Mouse (Mus musculus): ENCODE data around the gene Rab40b.

Rab40b gene

DNA sequence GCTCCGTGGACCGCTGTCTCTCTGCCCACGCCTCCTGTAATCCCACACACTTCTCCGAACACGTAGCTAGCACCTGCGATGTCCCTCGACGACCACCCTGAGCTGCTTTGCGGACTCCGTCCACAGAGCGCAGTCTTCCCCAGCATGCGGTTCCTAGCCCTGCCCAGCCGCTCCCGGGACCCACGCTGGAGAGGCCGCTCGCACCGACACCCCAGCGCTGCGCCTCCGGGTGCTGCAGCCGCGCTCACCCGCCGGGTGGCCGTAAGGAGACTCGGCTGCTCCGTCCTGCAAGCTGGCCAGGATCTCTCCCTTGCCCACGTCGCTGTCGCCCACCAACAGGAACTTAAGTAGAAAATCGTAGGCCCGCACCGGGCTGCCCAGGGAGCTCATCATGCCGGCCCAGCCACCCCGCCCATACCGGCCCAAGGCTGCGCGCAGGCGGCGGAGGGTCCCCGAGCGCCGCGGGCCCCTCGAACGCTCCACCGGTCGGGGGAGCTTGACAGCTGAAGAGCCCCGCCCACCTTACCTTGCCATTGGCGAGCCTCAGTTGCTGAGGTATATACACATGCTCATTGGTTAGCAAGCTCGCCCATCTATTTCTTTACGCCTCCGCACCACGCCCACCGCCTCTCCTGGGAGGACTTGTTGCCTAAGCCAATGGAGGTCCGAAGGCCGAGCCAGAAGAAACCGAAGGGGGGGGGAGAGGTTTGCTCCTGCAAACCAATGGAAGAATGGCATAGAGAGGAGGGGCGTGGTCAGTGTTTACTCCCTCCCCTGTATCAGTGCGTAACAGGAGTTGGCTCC is at the start of gene Rab40b:
Rab40b (minus strand) TSS at position 502 of the 804 bp plus-strand sequence.
- no peak for DNase-seq (ENCODE audit: low read depth)

GRCm38 (mm10) chr11:121437236-121437635 is 49.2 kb upstream of the Rab40b start:
- DNase-seq (ENCODE audit: low read depth) = no peak

DNA sequence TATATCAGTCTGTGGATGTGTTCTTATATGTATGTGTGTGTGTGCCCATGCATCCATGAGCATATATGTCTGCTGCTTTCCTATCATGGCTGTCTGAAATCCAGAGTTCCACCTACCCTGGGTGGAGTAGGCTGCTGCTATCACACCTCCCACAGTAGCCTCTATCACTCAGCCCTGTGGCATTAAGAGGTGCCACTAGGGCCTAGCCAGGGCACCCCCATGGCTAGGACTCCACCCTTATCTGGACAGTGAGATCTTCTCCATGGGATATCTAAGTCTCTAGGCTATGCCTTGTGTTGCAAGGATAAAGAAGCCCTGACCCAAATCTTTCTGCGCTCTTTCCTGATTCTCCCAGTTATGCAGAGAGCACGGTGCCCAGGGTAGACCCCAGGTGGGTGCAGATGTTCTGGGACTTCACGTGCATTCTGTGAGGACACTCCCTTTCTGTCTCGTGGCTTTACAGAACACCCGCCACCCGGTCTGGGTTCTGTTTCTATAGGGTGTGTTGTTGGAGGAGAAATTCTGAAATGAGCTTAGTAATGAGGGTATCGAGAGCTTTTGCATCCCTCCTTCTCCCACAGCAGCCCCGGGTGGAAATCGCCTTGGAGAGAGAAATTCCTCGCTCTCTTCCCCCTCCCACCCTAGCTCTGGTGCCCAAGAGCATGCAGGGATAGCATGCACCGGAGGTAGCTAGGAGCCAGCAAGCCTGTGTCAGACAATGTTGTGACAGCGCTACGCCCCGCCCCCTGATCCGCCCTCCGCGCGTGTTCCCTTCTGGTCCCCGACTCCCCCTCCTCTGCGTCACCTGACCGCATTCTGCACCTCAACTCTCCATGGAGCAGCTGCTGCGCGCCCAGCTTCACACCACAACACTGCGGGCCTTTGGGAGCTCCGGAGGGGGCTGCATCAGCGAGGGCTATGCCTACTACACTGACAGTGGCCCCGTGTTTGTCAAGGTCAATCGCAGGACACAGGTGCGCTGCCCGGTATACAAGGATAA is 46.4 kb upstream of the Rab40b start, which contains the start of gene Fn3k:
Fn3k (plus strand) TSS at position 758 of the 1,000 bp plus-strand sequence.
- peak; percentile 84 for DNase-seq (ENCODE audit: low read depth)

- no peak for DNase-seq (ENCODE audit: low read depth)
Observed at GRCm38 (mm10) chr11:121433397-121433796, 45.3 kb upstream of the Rab40b start.

GRCm38 (mm10) chr11:121421553-121422173 is 33.6 kb upstream of the Rab40b start:
- DNase-seq (ENCODE audit: low read depth) = peak; percentile 49

DNA sequence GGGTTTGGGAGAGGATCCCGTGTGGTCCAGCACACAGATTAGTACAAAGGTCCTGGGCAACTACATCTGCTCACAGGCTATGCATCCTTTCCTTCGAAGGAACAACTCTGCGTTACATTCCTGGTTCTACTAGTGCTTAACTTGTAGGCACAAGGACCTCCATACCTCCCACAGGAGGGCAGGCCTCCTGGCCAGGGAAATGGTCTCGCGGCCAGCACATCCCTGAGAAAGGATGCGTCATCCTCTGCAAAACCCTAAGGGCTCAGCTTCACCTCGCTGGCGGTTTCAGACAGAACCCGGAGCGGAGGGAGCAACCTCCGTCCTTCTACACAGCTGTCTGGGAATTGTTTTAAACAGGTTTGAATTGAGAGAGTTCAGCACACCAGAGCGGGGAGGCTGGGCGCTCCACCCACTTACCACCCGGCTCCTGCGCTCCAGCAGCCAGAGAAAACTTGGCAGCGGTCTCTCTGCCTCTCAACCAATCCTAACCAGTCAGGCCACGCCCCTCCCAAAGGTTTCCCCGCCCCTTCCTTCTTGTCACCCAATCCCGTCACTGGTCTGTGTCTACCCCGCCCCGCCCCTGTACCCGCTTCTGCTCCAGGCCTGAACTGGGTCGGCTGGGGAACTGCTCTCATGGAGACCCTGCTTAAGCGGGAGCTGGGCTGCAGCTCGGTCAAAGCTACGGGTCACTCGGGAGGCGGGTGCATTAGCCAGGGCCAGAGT is 32.9 kb upstream of the Rab40b start, which contains the start of gene Fn3krp:
Fn3krp (plus strand) TSS at position 572 of the 723 bp plus-strand sequence.
- DNase-seq (ENCODE audit: low read depth) = peak; percentile 98

DNA sequence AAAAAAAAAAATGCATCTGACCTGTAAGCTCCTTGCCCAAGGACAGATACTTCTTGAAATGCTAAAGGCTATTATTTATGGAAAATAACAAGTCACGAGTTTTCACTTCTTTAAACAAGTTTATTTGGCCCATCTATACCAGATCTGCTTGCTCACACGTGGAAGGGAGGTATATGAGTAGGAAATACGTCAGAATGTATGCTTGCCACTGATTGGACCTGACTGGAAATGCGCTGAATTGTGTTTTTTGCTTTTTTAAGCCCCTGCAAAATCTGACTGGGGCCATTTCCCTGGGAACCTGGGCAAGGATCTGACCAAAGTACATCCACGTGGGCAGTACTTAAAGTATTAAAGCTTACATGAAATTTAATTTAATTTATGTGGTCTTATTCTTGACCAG is 32.3 kb upstream of the Rab40b start:
- DNase-seq (ENCODE audit: low read depth) = peak; percentile 20

DNA sequence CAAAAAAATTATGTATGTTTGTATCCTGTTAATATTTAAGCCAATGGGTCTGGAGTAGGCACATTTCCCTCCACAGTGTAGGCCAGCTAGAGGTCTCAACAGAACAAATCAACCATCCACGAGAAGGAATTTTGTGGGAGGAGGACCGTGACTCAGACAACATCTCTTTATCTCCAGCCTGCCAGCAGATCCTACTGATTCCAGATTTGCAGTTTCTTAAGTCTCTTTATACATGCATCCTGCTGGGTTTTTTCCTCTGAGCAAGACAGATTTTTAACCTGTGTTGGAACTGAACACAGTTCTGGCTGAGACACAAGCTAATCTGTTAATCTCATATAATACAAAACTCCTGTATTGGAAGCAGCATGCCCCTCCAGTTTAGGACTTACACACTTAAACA is 30.9 kb upstream of the Rab40b start:
- DNase-seq (ENCODE audit: low read depth) = no peak

DNA sequence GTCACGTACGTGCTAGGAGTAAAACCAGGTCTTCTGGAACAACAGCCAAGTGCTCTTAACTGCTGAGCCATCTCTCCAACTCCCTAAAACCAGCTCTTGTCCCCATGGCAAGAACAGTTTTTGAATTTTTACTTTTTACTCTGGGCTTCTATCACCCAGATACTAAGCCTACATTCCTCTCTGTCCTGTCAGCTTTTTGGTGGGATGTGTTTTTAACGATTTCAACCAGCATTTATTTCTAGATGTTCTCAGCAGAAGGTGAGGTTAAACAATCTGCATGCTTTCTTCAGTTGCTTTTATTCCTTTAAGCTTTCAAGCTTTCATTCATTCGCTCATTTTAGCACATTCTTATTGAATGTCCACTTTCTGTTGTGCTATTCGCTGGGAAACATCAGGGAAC is 29.9 kb upstream of the Rab40b start:
- DNase-seq (ENCODE audit: low read depth) = no peak

GRCm38 (mm10) chr11:121415351-121415750 is 27.3 kb upstream of the Rab40b start:
- no peak for DNase-seq (ENCODE audit: low read depth)

- no peak for DNase-seq (ENCODE audit: low read depth)
Observed at GRCm38 (mm10) chr11:121414762-121415161, 26.7 kb upstream of the Rab40b start.

- peak; percentile 21 for DNase-seq (ENCODE audit: low read depth)
Observed at GRCm38 (mm10) chr11:121407366-121408155, 19.5 kb upstream of the Rab40b start.

GRCm38 (mm10) chr11:121392405-121392804 is 4.4 kb upstream of the Rab40b start:
- no peak for DNase-seq (ENCODE audit: low read depth)

- peak; percentile 57 for DNase-seq (ENCODE audit: low read depth)
Observed at GRCm38 (mm10) chr11:121390793-121391192, 2.7 kb upstream of the Rab40b start.

GRCm38 (mm10) chr11:121388554-121388945 is 499 bp upstream of the Rab40b start:
- no peak for DNase-seq (ENCODE audit: low read depth)

DNA sequence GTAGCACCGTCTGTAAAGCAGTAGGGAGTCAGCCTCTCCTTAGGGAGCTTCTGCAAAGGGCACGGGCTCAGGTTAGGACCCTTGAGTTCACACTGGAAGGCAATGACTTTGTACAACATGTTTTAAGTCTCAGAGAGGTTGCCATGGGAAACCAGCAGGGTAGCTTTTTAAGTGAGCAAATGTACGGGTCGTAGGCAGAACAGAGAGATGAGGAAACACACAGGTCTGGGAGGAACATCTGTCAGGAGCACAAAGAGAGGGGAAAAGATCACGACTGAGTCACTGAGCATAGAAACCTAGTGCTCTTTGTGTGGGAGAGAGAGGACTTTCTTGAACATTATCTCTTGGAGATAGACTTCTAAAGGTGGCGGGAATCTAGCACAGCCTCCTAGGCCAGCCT is 7.8 kb downstream of the Rab40b start:
- DNase-seq (ENCODE audit: low read depth) = no peak

DNA sequence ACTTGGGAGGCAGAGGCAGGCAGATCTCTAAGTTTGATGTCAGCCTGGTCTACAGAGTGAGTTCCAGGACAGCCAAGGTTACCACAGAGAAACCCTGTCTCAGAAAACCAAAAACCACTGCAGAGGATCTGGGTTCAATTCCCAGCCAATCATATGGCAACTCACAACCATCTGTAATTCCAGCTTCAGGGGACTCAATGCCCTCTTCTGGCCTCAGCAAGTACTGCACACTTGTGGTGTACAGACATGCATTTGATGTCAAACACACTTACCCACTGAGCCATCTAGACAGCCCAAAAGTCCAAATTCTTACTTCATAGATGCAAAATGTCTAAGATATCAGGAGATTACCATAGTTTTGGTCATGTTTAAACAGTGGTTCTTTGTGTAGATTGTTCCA is 9.4 kb downstream of the Rab40b start:
- DNase-seq (ENCODE audit: low read depth) = no peak

DNA sequence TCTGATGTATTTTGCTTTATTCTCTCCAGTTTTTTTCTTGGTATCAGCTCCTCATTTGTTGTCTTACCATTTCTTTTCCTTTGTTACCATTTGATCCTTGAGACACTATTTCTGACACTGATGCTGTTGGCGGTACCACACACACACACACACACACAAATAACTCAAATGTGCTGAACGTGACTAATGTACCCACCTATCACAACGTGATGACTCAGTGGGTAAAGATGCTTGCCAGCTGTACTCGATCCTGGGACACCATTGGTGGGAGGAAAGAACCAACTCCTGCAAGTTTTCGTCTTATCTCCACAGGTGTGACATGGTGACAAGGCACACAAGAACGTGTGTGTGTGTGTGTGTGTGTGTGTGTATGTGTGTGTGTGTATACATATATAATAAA is 14.7 kb downstream of the Rab40b start:
- no peak for DNase-seq (ENCODE audit: low read depth)

DNA sequence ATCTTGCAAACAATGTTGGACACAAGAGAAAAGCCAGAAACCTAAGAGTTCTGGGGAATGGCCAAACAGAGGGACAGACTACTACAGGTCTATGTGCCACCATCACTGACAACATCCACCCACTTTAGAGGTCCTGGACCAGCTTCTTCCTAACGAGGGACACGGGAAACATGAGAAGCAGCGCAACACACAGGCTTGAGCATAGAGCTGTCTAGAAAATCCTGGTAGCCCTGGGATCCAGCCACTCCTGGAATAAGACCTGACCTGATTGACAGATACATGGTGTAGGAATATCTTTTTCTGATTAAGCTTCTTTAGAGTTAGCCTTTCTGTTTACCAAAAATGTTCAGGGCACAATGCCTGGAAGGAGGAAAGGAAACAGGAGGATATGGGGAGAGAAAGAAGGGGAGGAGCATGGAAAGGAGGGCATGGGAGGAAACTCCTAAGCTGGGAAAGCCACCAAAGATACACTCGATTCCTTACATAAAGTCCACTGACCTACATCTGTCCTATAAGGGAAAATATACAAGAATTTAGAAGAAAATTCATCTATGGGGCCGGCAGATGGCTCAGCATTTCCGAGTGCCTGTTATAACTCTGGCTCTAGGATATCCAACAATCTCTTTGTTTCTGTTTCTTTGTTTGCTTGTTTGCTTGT is 17.6 kb downstream of the Rab40b start:
- DNase-seq (ENCODE audit: low read depth) = no peak

GRCm38 (mm10) chr11:121369622-121370021 is 18.4 kb downstream of the Rab40b start:
- peak; percentile 73 for DNase-seq (ENCODE audit: low read depth)

All from 416B (cell line).